Mouse (Mus musculus) stomach, postnatal 0 days (tissue): ENCODE measurements around the gene Slc17a1. TPM values are rescaled to one million over a fixed set of nuclear protein-coding genes. Genes with fewer than 3 reads are reported as not detected.

Experiments
- ATAC-seq: fragments of 200-750 bp; cut with Nextera tagmentation; 2 replicates; pipeline ENCODE4 v1.8.0; 2017; ENCODE audit not compliant: low FRiP score, low TSS enrichment
- DNase-seq: peaks from one replicate; pipeline ENCODE4 v3.0.0-alpha.2; 2016; ENCODE audit warnings: low spot score
- H3K27ac ChIP-seq: fragments of 300-500 bp; sonication (generic); replicated peaks from 2 replicates; pipeline ENCODE4 v1.5.1; 2014; ENCODE audit warnings: mild to moderate bottlenecking, control low read depth
- H3K27me3 ChIP-seq: fragments of 300-500 bp; sonication (generic); 2 replicates; pipeline ENCODE4 v1.6.1; 2014; ENCODE audit warnings: low read length; ENCODE audit not compliant: control insufficient read depth, insufficient read depth
- H3K36me3 ChIP-seq: fragments of 300-500 bp; sonication (generic); 2 replicates; pipeline ENCODE4 v1.6.1; 2014; ENCODE audit warnings: low read length, mixed read lengths; ENCODE audit not compliant: control insufficient read depth, insufficient read depth
- H3K4me1 ChIP-seq: fragments of 300-500 bp; sonication (generic); replicated peaks from 2 replicates; pipeline ENCODE4 v1.6.1; 2014; ENCODE audit warnings: antibody characterized with exemption; ENCODE audit not compliant: control insufficient read depth, insufficient read depth
- H3K4me2 ChIP-seq: fragments of 300-500 bp; sonication (generic); replicated peaks from 2 replicates; pipeline ENCODE4 v1.6.1; 2014; ENCODE audit warnings: low read depth, mild to moderate bottlenecking, control low read depth, moderate library complexity
- H3K4me3 ChIP-seq: fragments of 300-500 bp; sonication (generic); 2 replicates; pipeline ENCODE4 v1.5.1; 2014; ENCODE audit warnings: low read depth, low read length, control low read depth
- H3K9ac ChIP-seq: fragments of 300-500 bp; sonication (generic); 2 replicates; pipeline ENCODE4 v1.6.1; 2014; ENCODE audit warnings: mild to moderate bottlenecking, low read length, control low read depth, mixed read lengths
- H3K9me3 ChIP-seq: fragments of 300-500 bp; sonication (generic); 2 replicates; pipeline ENCODE4 v1.6.1; 2016; ENCODE audit warnings: low read length; ENCODE audit not compliant: control insufficient read depth
- CTCF ChIP-seq: IDR thresholded peaks from 2 replicates; pipeline ENCODE4 v1.5.1; 2016; ENCODE audit warnings: antibody characterized with exemption, low read depth, mild to moderate bottlenecking, moderate library complexity
- EP300 ChIP-seq: optimal IDR thresholded peaks from 2 replicates; pipeline ENCODE3; 2016; ENCODE audit warnings: antibody characterized with exemption
- WGBS: fragments of 180-500 bp; shearing (Covaris S2); extraction: QIAGEN DNeasy Blood & Tissue Kit; methylation state at CpG from one replicate; pipeline ENCODE4 v1.1.7; 2014; 5-methylcytosine and 5-hydroxymethylcytosine counted together
- polyA plus RNA-seq: library from polyadenylated mRNA; unstranded; fragments of >200 nt; fragmentation: Nextera tagmentation; extraction: Ambion mirVana; gene quantifications from 2 replicates; pipeline ENCODE4 v1.2.1, GENCODE M21; 2015

Slc17a1 gene
- polyA plus RNA-seq: not detected in 2 replicates

GRCm38 (mm10) chr13:23867405-23867804 lies at the start of gene Slc17a1:
Gene Slc17a1, plus strand, starts transcription at chr13:23867750.
- Histone ChIP-seq H3K9ac (no peak within 1 kb of the TSS), H3K9me3 (no peaks in the 10 kb centered on the region), H3K27me3 (no peaks in the 10 kb centered on the region), H3K4me1 (no peaks in the 10 kb centered on the region), H3K36me3 (no peaks in the 10 kb centered on the region), H3K4me3 (no peak within 1 kb of the TSS), H3K27ac (no peak within 1 kb of the TSS), H3K4me2 (no peak within 1 kb of the TSS)
- no peak for TF ChIP-seq CTCF
- TF ChIP-seq EP300: no peak
- WGBS: 84% methylated on average over 7 of the region's 7 CpGs
- DNase-seq (no peak), ATAC-seq (no peak)

- no peak overlapping the region for H3K27ac ChIP-seq
- H3K4me3 ChIP-seq: no peak overlapping the region
- ATAC-seq (no peak), DNase-seq (no peak)
- H3K27me3 ChIP-seq: no peaks in the 10 kb centered on the region
- no peaks in the 10 kb centered on the region for H3K36me3 ChIP-seq
- H3K9ac ChIP-seq: no peak overlapping the region
- 61% methylated on average over 4 of the region's 4 CpGs for WGBS
- no peaks in the 10 kb centered on the region for H3K9me3 ChIP-seq
- no peaks in the 10 kb centered on the region for H3K4me1 ChIP-seq
- H3K4me2 ChIP-seq: no peak overlapping the region
- TF ChIP-seq EP300 (no peak), CTCF (no peak)
These were observed 47.2 kb upstream of the Slc17a1 start for GRCm38 (mm10) chr13:23820179-23820940.

- DNase-seq: no peak
- Histone ChIP-seq H3K36me3 (no peaks in the 10 kb centered on the region), H3K4me3 (no peak overlapping the region), H3K9me3 (no peaks in the 10 kb centered on the region), H3K4me2 (no peak overlapping the region), H3K27ac (no peak overlapping the region), H3K9ac (no peak overlapping the region), H3K27me3 (no peaks in the 10 kb centered on the region), H3K4me1 (no peaks in the 10 kb centered on the region)
- 73% methylated on average over 3 of the region's 3 CpGs for WGBS
- no peak for TF ChIP-seq CTCF
- TF ChIP-seq EP300: no peak
- ATAC-seq: no peak
These were observed 45.3 kb upstream of the Slc17a1 start for GRCm38 (mm10) chr13:23822213-23822612.

- DNase-seq: no peak
- Histone ChIP-seq H3K4me1 (no peaks in the 10 kb centered on the region), H3K4me2 (no peak overlapping the region), H3K27me3 (no peaks in the 10 kb centered on the region), H3K27ac (no peak overlapping the region), H3K36me3 (no peaks in the 10 kb centered on the region), H3K4me3 (no peak overlapping the region), H3K9me3 (no peaks in the 10 kb centered on the region), H3K9ac (no peak overlapping the region)
- WGBS: 56% methylated on average over 3 of the region's 3 CpGs
- no peak for ATAC-seq
- TF ChIP-seq EP300 (no peak), CTCF (no peak)
These were observed 40.9 kb upstream of the Slc17a1 start for GRCm38 (mm10) chr13:23826606-23827005.

- no peak for TF ChIP-seq EP300
- peak; percentile 87 for TF ChIP-seq CTCF
- 14% methylated on average over 6 of the region's 6 CpGs for WGBS
- no peak overlapping the region for H3K4me2 ChIP-seq
These were observed 34.5 kb upstream of the Slc17a1 start for GRCm38 (mm10) chr13:23833053-23833452.

GRCm38 (mm10) chr13:23834836-23835235 lies 32.7 kb upstream of the Slc17a1 start:
- Histone ChIP-seq H3K27me3 (no peaks in the 10 kb centered on the region), H3K9me3 (no peaks in the 10 kb centered on the region), H3K36me3 (no peaks in the 10 kb centered on the region), H3K27ac (no peak overlapping the region), H3K4me2 (no peak overlapping the region), H3K4me1 (no peaks in the 10 kb centered on the region), H3K4me3 (no peak overlapping the region), H3K9ac (no peak overlapping the region)
- 82% methylated on average over 5 of the region's 5 CpGs for WGBS
- ATAC-seq (no peak), DNase-seq (no peak)
- TF ChIP-seq EP300: no peak
- TF ChIP-seq CTCF: no peak

More at GRCm38 (mm10) chr13:23833053-23833452, 34.5 kb upstream of the Slc17a1 start:
- H3K27ac ChIP-seq: no peak overlapping the region
- DNase-seq (peak; percentile 35), ATAC-seq (no peak)
- no peak overlapping the region for H3K4me3 ChIP-seq
- H3K27me3 ChIP-seq: no peaks in the 10 kb centered on the region
- H3K9me3 ChIP-seq: no peaks in the 10 kb centered on the region
- H3K9ac ChIP-seq: no peak overlapping the region
- H3K4me1 ChIP-seq: no peaks in the 10 kb centered on the region
- no peaks in the 10 kb centered on the region for H3K36me3 ChIP-seq
